Mouse (Mus musculus): ENCODE measurements around the gene Slc5a12. TPM values are rescaled to one million over a fixed set of nuclear protein-coding genes. Genes with fewer than 3 reads are reported as not detected.

Gene Slc5a12
- polyA plus RNA-seq, 1 experiment from 2014 or later = not detected

GRCm38 (mm10) chr2:110663329-110663728 is 66.2 kb downstream of the Slc5a12 start:
- Histone ChIP-seq H3K27ac (replicated peaks; ENCODE audit: low read depth, low read length) (no peak overlapping the region), H3K4me2 (ENCODE audit: low read depth, low read length) (no peak overlapping the region), H3K9me3 (ENCODE audit: control insufficient read depth, low read length) (no peaks in the 10 kb centered on the region), H3K36me3 (ENCODE audit: control insufficient read depth, insufficient read depth, low read length) (no peaks in the 10 kb centered on the region), H3K4me3 (ENCODE audit: low read depth, low read length) (no peak overlapping the region), H3K9ac (ENCODE audit: low read depth, low read length) (no peak overlapping the region), H3K4me1 (ENCODE audit: control insufficient read depth, insufficient read depth, low read length) (no peaks in the 10 kb centered on the region), H3K27me3 (replicated peaks; ENCODE audit: control insufficient read depth, insufficient read depth, low read length) (no peaks in the 10 kb centered on the region)
- ATAC-seq (ENCODE audit: low read depth) (no peak), DNase-seq (ENCODE audit: low spot score) (peak; percentile 83)
- 35% methylated on average over 4 of the region's 4 CpGs for WGBS

- Histone ChIP-seq H3K27ac (replicated peaks; ENCODE audit: low read depth, low read length) (no peak overlapping the region), H3K27me3 (replicated peaks; ENCODE audit: control insufficient read depth, insufficient read depth, low read length) (no peaks in the 10 kb centered on the region), H3K36me3 (ENCODE audit: control insufficient read depth, insufficient read depth, low read length) (no peaks in the 10 kb centered on the region), H3K4me2 (ENCODE audit: low read depth, low read length) (no peak overlapping the region), H3K4me1 (ENCODE audit: control insufficient read depth, insufficient read depth, low read length) (no peaks in the 10 kb centered on the region), H3K4me3 (ENCODE audit: low read depth, low read length) (no peak overlapping the region), H3K9me3 (ENCODE audit: control insufficient read depth, low read length) (no peaks in the 10 kb centered on the region), H3K9ac (ENCODE audit: low read depth, low read length) (no peak overlapping the region)
- ATAC-seq (ENCODE audit: low read depth) = no peak
- peak; percentile 30 for DNase-seq (ENCODE audit: low spot score)
- 43% methylated on average over 2 of the region's 2 CpGs for WGBS
Observed at GRCm38 (mm10) chr2:110671071-110671624, 74.0 kb downstream of the Slc5a12 start.

Other genes starting within 250 kb of the Slc5a12 start
- gene Fibin, start 234.1 kb upstream of the Slc5a12 start, polyA plus RNA-seq (2014; fragmentation: Nextera tagmentation; extraction: Ambion mirVana) = 119 and 142 TPM in 2 replicates
- 2.7 and 4.1 TPM in 2 replicates for gene Muc15, start 124.0 kb downstream of the Slc5a12 start, polyA plus RNA-seq (2014; fragmentation: Nextera tagmentation; extraction: Ambion mirVana)